Mouse (Mus musculus) midbrain, embryonic 10.5 days (tissue): ENCODE data around the gene Hspb3. TPM values are rescaled to one million over a fixed set of nuclear protein-coding genes. Genes with fewer than 3 reads are reported as not detected.
A peak's percentile ranks its signal among the peaks of the same experiment; 100 is the strongest.

ENCODE experiments used
- DNase-seq: peaks from one replicate; pipeline ENCODE4 v3.0.0-alpha.2; 2017; ENCODE audit warnings: low spot score
- H3K27ac ChIP-seq: fragments of 300-500 bp; sonication (generic); replicated peaks from 2 replicates; pipeline ENCODE4 v1.5.1; 2016; ENCODE audit warnings: mild to moderate bottlenecking
- H3K27me3 ChIP-seq: fragments of 300-500 bp; sonication (generic); 2 replicates; pipeline ENCODE4 v1.6.1; 2016; ENCODE audit warnings: low read depth, mild to moderate bottlenecking; ENCODE audit not compliant: poor library complexity, severe bottlenecking
- H3K36me3 ChIP-seq: fragments of 300-500 bp; sonication (generic); 2 replicates; pipeline ENCODE4 v1.6.1; 2016; ENCODE audit warnings: mild to moderate bottlenecking, moderate library complexity
- H3K4me1 ChIP-seq: fragments of 300-500 bp; sonication (generic); 2 replicates; pipeline ENCODE4 v1.6.1; 2016
- H3K4me3 ChIP-seq: fragments of 300-500 bp; sonication (generic); 2 replicates; pipeline ENCODE4 v1.5.1; 2016; ENCODE audit warnings: mild to moderate bottlenecking, moderate library complexity
- H3K9me3 ChIP-seq: fragments of 300-500 bp; sonication (generic); replicated peaks from 2 replicates; pipeline ENCODE4 v1.6.1; 2016; ENCODE audit warnings: mild to moderate bottlenecking
- WGBS: fragments of 180-500 bp; shearing (Covaris S2); methylation state at CpG from one replicate; pipeline ENCODE4 v1.1.7; 2016; 5-methylcytosine and 5-hydroxymethylcytosine counted together
- polyA plus RNA-seq: library from polyadenylated mRNA; unstranded; fragments of >200 nt; fragmentation: Nextera tagmentation; extraction: Ambion mirVana; gene quantifications from 2 replicates; pipeline ENCODE4 v1.2.1, GENCODE M21; 2016

Gene Hspb3
- polyA plus RNA-seq, 1 experiment from 2014 or later: not detected

DNA sequence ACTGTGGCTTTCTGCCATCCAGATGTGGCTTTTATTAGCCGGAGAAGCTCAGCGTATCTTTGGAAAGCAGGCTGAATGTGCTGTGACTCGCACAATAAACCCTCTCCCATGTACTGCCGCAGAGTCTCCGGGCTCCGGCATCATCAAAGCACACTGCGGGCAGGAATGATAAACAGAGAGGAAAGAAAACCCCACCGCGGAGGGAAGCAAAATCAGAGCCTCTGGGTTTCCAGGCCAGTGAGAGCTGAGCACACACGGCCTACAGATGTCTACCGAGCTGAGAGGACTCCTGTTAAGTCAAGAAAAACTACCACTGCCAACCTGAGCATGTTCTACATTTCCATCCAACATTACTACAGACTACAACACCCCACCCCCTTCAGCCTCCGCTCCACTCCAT lies 50.1 kb downstream of the Hspb3 start:
- peak; percentile 45 for DNase-seq
- 49% methylated on average over 12 of the region's 12 CpGs for WGBS
- H3K36me3 ChIP-seq: peaks cover 37% of the 10 kb centered on the region
- no peaks in the 10 kb centered on the region for H3K9me3 ChIP-seq
- H3K27ac ChIP-seq: peak overlapping the region; percentile 50
- H3K4me3 ChIP-seq: peak overlapping the region; percentile 79
- H3K27me3 ChIP-seq: no peaks in the 10 kb centered on the region
- peaks cover 85% of the 10 kb centered on the region for H3K4me1 ChIP-seq

Other genes starting within 250 kb of the Hspb3 start
- gene Snx18, start 45.1 kb downstream of the Hspb3 start, polyA plus RNA-seq: 12.3 and 13.0 TPM in 2 replicates
- 10.4 and 10.7 TPM in 2 replicates for gene Arl15, start 130.8 kb upstream of the Hspb3 start, polyA plus RNA-seq